Mouse (Mus musculus): Measurements from ENCODE around the gene Vmn1r64. TPM values are rescaled to one million over a fixed set of nuclear protein-coding genes. Genes with fewer than 3 reads are reported as not detected.

Vmn1r64 gene
- polyA plus RNA-seq (2015; fragmentation: Nextera tagmentation; extraction: Ambion mirVana), result not detected in 2 replicates

GRCm38 (mm10) chr7:5884442-5884841 is at the start of gene Vmn1r64:
Gene Vmn1r64 (minus strand): TSS chr7:5884542.

Other genes with a start within 250 kb of the Vmn1r64 start
- not detected in 2 replicates for gene Vmn1r62, start 210.9 kb downstream of the Vmn1r64 start, polyA plus RNA-seq (2015; fragmentation: Nextera tagmentation; extraction: Ambion mirVana)
- gene Vmn1r63, start 79.1 kb downstream of the Vmn1r64 start, polyA plus RNA-seq (2015; fragmentation: Nextera tagmentation; extraction: Ambion mirVana), result not detected in 2 replicates
- gene Vmn1r65, start 126.5 kb upstream of the Vmn1r64 start, polyA plus RNA-seq (2015; fragmentation: Nextera tagmentation; extraction: Ambion mirVana), result not detected in 2 replicates
- not detected in 2 replicates for gene Nlrp4c, start 160.6 kb upstream of the Vmn1r64 start, polyA plus RNA-seq (2015; fragmentation: Nextera tagmentation; extraction: Ambion mirVana)